Mouse (Mus musculus) embryo, embryonic 10 days (tissue): Measurements from ENCODE around the gene Scube3.
"Not testable (repeated sequence)": the region's sequence is repeated elsewhere in the genome, so short reads cannot be mapped to it uniquely, and the experiment has no call there.

Source experiments
- DNase-seq: peaks from one replicate; pipeline ENCODE4 v3.0.0-alpha.2; 2015; ENCODE audit warnings: low spot score

Scube3 gene

GRCm38 (mm10) chr17:28222463-28222862, 80.5 kb downstream of the Scube3 start:
- not testable (repeated sequence) for DNase-seq

- peak; percentile 93 for DNase-seq
These were observed 81.8 kb downstream of the Scube3 start for GRCm38 (mm10) chr17:28223561-28224391.
